Mouse (Mus musculus) limb, embryonic 11.5 days (tissue): Measurements from ENCODE around the gene Cstb. TPM values are rescaled to one million over a fixed set of nuclear protein-coding genes. Genes with fewer than 3 reads are reported as not detected.

Source experiments
- ATAC-seq: fragments of 200-750 bp; cut with Nextera tagmentation; 2 replicates; pipeline ENCODE4 v1.8.0; 2017; ENCODE audit warnings: low read depth; ENCODE audit not compliant: insufficient number of reproducible peaks, low FRiP score, low TSS enrichment
- DNase-seq: peaks from one replicate; pipeline ENCODE4 v3.0.0-alpha.2; 2015; ENCODE audit warnings: low spot score
- H3K27ac ChIP-seq: fragments of 300-500 bp; sonication (generic); replicated peaks from 2 replicates; pipeline ENCODE4 v1.5.1; 2014; ENCODE audit warnings: low read depth, mild to moderate bottlenecking, low read length
- H3K27me3 ChIP-seq: fragments of 300-500 bp; sonication (generic); 2 replicates; pipeline ENCODE4 v1.6.1; 2014; ENCODE audit warnings: mild to moderate bottlenecking, low read length, mixed read lengths; ENCODE audit not compliant: control insufficient read depth, insufficient read depth
- H3K36me3 ChIP-seq: fragments of 300-500 bp; sonication (generic); 2 replicates; pipeline ENCODE4 v1.6.1; 2014; ENCODE audit warnings: mild to moderate bottlenecking, low read length, moderate library complexity, mixed read lengths; ENCODE audit not compliant: control insufficient read depth, insufficient read depth
- H3K4me1 ChIP-seq: fragments of 300-500 bp; sonication (generic); 2 replicates; pipeline ENCODE4 v1.6.1; 2014; ENCODE audit warnings: low read length, mixed read lengths; ENCODE audit not compliant: control insufficient read depth, insufficient read depth
- H3K4me2 ChIP-seq: fragments of 300-500 bp; sonication (generic); 2 replicates; pipeline ENCODE4 v1.6.1; 2014; ENCODE audit warnings: low read depth, mild to moderate bottlenecking, moderate library complexity; ENCODE audit not compliant: severe bottlenecking
- H3K4me3 ChIP-seq: fragments of 300-500 bp; sonication (generic); 2 replicates; pipeline ENCODE4 v1.5.1; 2014; ENCODE audit warnings: low read depth, low read length
- H3K9ac ChIP-seq: fragments of 300-500 bp; sonication (generic); 2 replicates; pipeline ENCODE4 v1.6.1; 2014; ENCODE audit warnings: mild to moderate bottlenecking, low read length
- H3K9me3 ChIP-seq: fragments of 300-500 bp; sonication (generic); 2 replicates; pipeline ENCODE4 v1.6.1; 2016; ENCODE audit warnings: low read length; ENCODE audit not compliant: control insufficient read depth
- WGBS: fragments of 180-500 bp; shearing (Covaris S2); extraction: QIAGEN DNeasy Blood & Tissue Kit; methylation state at CpG from one replicate; pipeline ENCODE4 v1.1.7; 2014; 5-methylcytosine and 5-hydroxymethylcytosine counted together
- polyA plus RNA-seq: library from polyadenylated mRNA; unstranded; fragments of >200 nt; fragmentation: Nextera tagmentation; extraction: Ambion mirVana; gene quantifications from 2 replicates; pipeline ENCODE4 v1.2.1, GENCODE M21; 2014

Gene Cstb
- polyA plus RNA-seq, 1 experiment from 2014 or later, result 169 TPM

DNA sequence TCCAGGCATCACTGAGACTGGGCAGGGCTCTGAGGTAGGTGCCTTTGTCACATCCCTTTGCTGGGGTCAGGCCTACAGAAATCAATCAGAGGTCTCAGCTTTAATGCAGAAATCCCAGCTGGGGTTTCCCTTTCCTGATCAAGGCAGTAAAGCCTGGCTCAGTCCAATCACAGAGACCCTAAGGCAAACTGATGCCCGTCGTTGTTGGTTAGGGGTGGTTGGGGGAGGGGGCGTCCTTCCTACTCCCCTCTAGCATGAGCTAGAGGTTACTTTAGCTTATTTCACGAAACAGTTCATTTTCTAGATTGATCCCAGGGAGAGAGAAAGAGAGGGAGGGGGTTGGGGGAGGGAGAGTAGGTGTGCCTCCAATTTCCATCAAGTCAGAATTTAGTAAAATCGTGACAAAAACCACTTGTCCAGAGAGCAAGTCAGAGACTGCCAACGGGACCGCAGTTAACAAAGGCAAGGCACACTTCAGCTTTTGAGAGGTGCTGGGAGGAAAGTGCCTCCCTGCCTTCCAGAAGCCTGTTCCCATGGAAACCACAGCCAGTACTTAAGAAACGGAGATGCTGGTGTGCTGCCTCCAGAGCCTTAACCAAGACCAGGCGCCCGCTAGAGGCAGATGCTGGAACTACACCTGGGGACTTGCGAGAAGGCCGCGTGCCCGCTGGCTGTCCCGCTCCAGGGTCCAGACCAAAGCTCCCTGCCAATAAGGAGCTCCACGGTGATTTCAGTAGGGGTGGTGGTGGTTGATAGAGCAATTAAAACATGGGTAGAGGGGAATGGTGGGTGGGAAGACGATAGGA lies 29.4 kb upstream of the Cstb start:
- Histone ChIP-seq H3K27me3 (peaks cover 11% of the 10 kb centered on the region), H3K27ac (no peak overlapping the region; the same call in 1 of the 2 replicates), H3K9ac (no peak overlapping the region), H3K36me3 (peaks cover 10% of the 10 kb centered on the region), H3K4me3 (no peak overlapping the region), H3K9me3 (no peaks in the 10 kb centered on the region), H3K4me2 (peak overlapping the region; percentile 10; the same call in 1 of the 2 replicates), H3K4me1 (no peaks in the 10 kb centered on the region)
- 4% methylated on average over 17 of the region's 17 CpGs for WGBS
- DNase-seq (peak; percentile 100), ATAC-seq (peak; percentile 59; the same call in 1 of the 2 replicates)

DNA sequence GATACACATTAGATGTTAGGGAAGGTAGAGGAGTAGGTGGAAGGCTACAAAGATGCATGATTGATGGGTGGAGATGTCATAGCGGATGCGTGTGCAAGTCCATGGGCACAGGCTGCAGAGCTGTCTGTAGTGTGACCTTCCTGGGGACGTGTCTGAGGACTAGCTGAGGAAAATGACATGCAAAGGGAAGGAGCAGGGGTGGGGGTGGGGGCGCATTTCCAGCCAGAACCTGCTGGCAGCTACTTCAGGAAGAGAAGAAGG lies 28.9 kb upstream of the Cstb start:
- Histone ChIP-seq H3K27me3 (peaks cover 9% of the 10 kb centered on the region), H3K9ac (no peak overlapping the region), H3K4me2 (no peak overlapping the region), H3K4me3 (no peak overlapping the region), H3K36me3 (peaks cover 15% of the 10 kb centered on the region), H3K9me3 (no peaks in the 10 kb centered on the region), H3K27ac (no peak overlapping the region), H3K4me1 (no peaks in the 10 kb centered on the region)
- DNase-seq (no peak), ATAC-seq (no peak)
- 62% methylated on average over 4 of the region's 4 CpGs for WGBS

DNA sequence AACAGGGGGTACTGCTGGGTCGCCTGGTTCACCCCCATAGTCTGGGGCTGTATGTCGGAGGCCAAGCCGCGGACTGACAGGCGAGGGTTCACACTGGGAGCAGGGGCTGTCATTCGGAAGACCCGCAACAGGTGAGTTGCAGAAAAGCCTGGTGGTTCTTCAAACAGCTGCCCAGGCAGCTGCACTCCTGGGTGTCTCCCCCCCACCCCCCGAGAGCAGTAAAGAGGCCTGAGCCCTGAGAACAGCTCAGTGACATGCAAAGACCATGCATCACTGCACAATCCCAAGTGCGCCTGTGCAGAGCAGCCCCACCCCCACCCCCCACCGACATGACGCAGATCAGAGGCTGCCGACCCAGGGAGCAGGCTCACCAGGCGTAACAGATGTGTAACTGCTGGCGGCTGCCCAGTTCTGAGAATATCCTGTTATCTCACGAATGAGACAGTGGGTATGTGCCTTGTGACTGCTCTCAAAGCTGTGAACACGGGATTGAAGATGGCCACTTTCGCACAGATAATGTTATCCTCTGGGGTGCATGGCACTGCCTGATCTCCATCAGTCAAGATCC lies 26.3 kb upstream of the Cstb start:
- peak; percentile 18; the same call in 1 of the 2 replicates for ATAC-seq
- peak; percentile 38 for DNase-seq
- no peak overlapping the region for H3K4me3 ChIP-seq
- no peak overlapping the region for H3K9ac ChIP-seq
- H3K4me1 ChIP-seq, result no peaks in the 10 kb centered on the region
- H3K27me3 ChIP-seq, result no peaks in the 10 kb centered on the region
- no peaks in the 10 kb centered on the region for H3K9me3 ChIP-seq
- peaks cover 34% of the 10 kb centered on the region for H3K36me3 ChIP-seq
- no peak overlapping the region for H3K4me2 ChIP-seq
- WGBS, result 50% methylated on average over 17 of the region's 17 CpGs
- no peak overlapping the region for H3K27ac ChIP-seq

DNA sequence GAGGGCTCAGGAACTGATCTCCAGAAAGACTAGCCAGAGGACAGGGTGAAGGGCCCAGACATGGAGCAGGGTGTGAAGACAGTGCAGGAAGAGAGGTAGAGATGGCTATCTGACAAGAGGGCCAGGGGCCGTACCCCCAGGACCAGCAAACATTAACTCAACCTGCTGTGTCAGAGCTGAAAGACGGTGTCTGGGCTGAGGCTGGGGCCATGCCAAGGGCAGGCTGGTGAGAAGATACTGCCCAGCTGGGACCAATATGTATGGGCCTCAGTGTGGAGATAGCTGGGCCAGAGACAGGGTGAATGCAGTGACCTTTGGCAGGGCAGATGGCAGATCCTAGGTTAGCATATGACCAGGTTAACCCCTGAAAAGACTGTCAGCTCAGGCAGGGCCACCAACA lies 24.3 kb upstream of the Cstb start:
- no peak overlapping the region for H3K4me2 ChIP-seq
- no peaks in the 10 kb centered on the region for H3K27me3 ChIP-seq
- no peak overlapping the region for H3K27ac ChIP-seq
- peaks cover 47% of the 10 kb centered on the region for H3K36me3 ChIP-seq
- no peak overlapping the region for H3K4me3 ChIP-seq
- H3K9ac ChIP-seq, result no peak overlapping the region
- DNase-seq (no peak), ATAC-seq (no peak)
- WGBS, result 89% methylated on average over 2 of the region's 2 CpGs
- no peaks in the 10 kb centered on the region for H3K4me1 ChIP-seq
- no peaks in the 10 kb centered on the region for H3K9me3 ChIP-seq

GRCm38 (mm10) chr10:78402301-78402922 lies 23.1 kb upstream of the Cstb start:
- no peaks in the 10 kb centered on the region for H3K27me3 ChIP-seq
- H3K4me1 ChIP-seq, result no peaks in the 10 kb centered on the region
- H3K4me2 ChIP-seq, result no peak overlapping the region
- no peak overlapping the region for H3K4me3 ChIP-seq
- peaks cover 57% of the 10 kb centered on the region for H3K36me3 ChIP-seq
- DNase-seq (no peak), ATAC-seq (no peak)
- no peaks in the 10 kb centered on the region for H3K9me3 ChIP-seq
- H3K27ac ChIP-seq, result no peak overlapping the region
- no peak overlapping the region for H3K9ac ChIP-seq
- WGBS, result 93% methylated on average over 14 of the region's 14 CpGs

DNA sequence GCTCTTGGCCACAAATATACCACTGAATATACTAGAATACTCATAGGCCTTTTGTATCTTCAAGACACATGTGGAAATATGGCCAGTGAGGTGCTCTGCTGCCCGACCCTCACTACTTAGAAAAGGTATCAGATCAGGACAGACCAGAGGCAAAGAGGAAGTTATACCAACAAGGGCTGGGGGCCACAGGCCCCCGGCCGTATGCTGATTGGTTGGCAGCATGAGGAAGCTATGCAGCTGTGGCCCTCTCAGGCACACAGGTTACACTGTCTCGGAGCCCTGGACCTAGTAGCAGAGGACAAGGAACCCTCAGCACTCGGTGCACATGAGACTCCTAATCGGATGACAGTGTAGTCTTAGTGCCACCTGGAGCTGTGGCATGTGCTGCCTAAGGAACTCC lies 19.3 kb upstream of the Cstb start:
- peaks cover 63% of the 10 kb centered on the region for H3K36me3 ChIP-seq
- H3K4me3 ChIP-seq, result no peak overlapping the region
- DNase-seq, result no peak
- no peak for ATAC-seq
- H3K4me1 ChIP-seq, result no peaks in the 10 kb centered on the region
- H3K27me3 ChIP-seq, result no peaks in the 10 kb centered on the region
- no peak overlapping the region for H3K4me2 ChIP-seq
- 91% methylated on average over 6 of the region's 6 CpGs for WGBS
- no peaks in the 10 kb centered on the region for H3K9me3 ChIP-seq
- no peak overlapping the region for H3K27ac ChIP-seq
- no peak overlapping the region for H3K9ac ChIP-seq

GRCm38 (mm10) chr10:78407132-78407531 lies 18.3 kb upstream of the Cstb start:
- no peaks in the 10 kb centered on the region for H3K27me3 ChIP-seq
- no peak overlapping the region for H3K9ac ChIP-seq
- ATAC-seq, result no peak
- no peak overlapping the region for H3K4me3 ChIP-seq
- no peak overlapping the region for H3K27ac ChIP-seq
- DNase-seq, result no peak
- 92% methylated on average over 4 of the region's 4 CpGs for WGBS
- peaks cover 54% of the 10 kb centered on the region for H3K36me3 ChIP-seq
- no peak overlapping the region for H3K4me2 ChIP-seq
- peaks cover 3% of the 10 kb centered on the region; the same call in 1 of the 2 replicates for H3K4me1 ChIP-seq
- no peaks in the 10 kb centered on the region for H3K9me3 ChIP-seq

- 93% methylated on average over 9 of the region's 9 CpGs for WGBS
- H3K4me1 ChIP-seq, result peaks cover 3% of the 10 kb centered on the region; the same call in 1 of the 2 replicates
- H3K4me3 ChIP-seq, result no peak overlapping the region
- peaks cover 40% of the 10 kb centered on the region for H3K36me3 ChIP-seq
- H3K27ac ChIP-seq, result no peak overlapping the region
- no peak for ATAC-seq
- no peaks in the 10 kb centered on the region for H3K9me3 ChIP-seq
- DNase-seq, result no peak
- H3K27me3 ChIP-seq, result no peaks in the 10 kb centered on the region
- H3K9ac ChIP-seq, result no peak overlapping the region
- no peak overlapping the region for H3K4me2 ChIP-seq
These were observed 16.3 kb upstream of the Cstb start for GRCm38 (mm10) chr10:78409035-78409788.
